Mouse (Mus musculus): ENCODE measurements around the gene Lrmda. TPM values are rescaled to one million over a fixed set of nuclear protein-coding genes. Genes with fewer than 3 reads are reported as not detected.

Gene Lrmda
- polyA plus RNA-seq, 1 experiment from 2014 or later = 0.55 TPM

- 89% methylated on average over 7 of the region's 7 CpGs for WGBS
- no peak overlapping the region for H3K4me3 ChIP-seq
- H3K36me3 ChIP-seq = no peaks in the 10 kb centered on the region
- H3K4me1 ChIP-seq (replicated peaks) = peaks cover 18% of the 10 kb centered on the region
- no peaks in the 10 kb centered on the region for H3K9me3 ChIP-seq
- no peak for DNase-seq (ENCODE audit: low spot score)
- H3K27me3 ChIP-seq (ENCODE audit: insufficient read depth, poor library complexity, severe bottlenecking) = peaks cover 21% of the 10 kb centered on the region
- H3K27ac ChIP-seq = no peak overlapping the region
These were observed 262.1 kb downstream of the Lrmda start for GRCm38 (mm10) chr14:22281630-22282029.

- Histone ChIP-seq H3K4me1 (replicated peaks) (peaks cover 21% of the 10 kb centered on the region), H3K4me3 (no peak overlapping the region), H3K9me3 (no peaks in the 10 kb centered on the region), H3K36me3 (no peaks in the 10 kb centered on the region), H3K27me3 (ENCODE audit: insufficient read depth, poor library complexity, severe bottlenecking) (peaks cover 22% of the 10 kb centered on the region), H3K27ac (no peak overlapping the region)
- WGBS = 46% methylated on average over 6 of the region's 6 CpGs
- DNase-seq (ENCODE audit: low spot score) = no peak
These were observed 263.3 kb downstream of the Lrmda start for GRCm38 (mm10) chr14:22282847-22283246.

- Histone ChIP-seq H3K27ac (no peak overlapping the region), H3K4me3 (no peak overlapping the region), H3K4me1 (replicated peaks) (peaks cover 29% of the 10 kb centered on the region), H3K9me3 (no peaks in the 10 kb centered on the region), H3K36me3 (no peaks in the 10 kb centered on the region), H3K27me3 (ENCODE audit: insufficient read depth, poor library complexity, severe bottlenecking) (peaks cover 21% of the 10 kb centered on the region)
- 74% methylated on average over 2 of the region's 2 CpGs for WGBS
- peak; percentile 25 for DNase-seq (ENCODE audit: low spot score)
These were observed 264.2 kb downstream of the Lrmda start for GRCm38 (mm10) chr14:22283722-22284121.

GRCm38 (mm10) chr14:22284823-22285517, 265.5 kb downstream of the Lrmda start:
- H3K36me3 ChIP-seq = no peaks in the 10 kb centered on the region
- peaks cover 11% of the 10 kb centered on the region for H3K27me3 ChIP-seq (ENCODE audit: insufficient read depth, poor library complexity, severe bottlenecking)
- peaks cover 35% of the 10 kb centered on the region for H3K4me1 ChIP-seq (replicated peaks)
- DNase-seq (ENCODE audit: low spot score) = no peak
- no peaks in the 10 kb centered on the region for H3K9me3 ChIP-seq
- no peak overlapping the region for H3K27ac ChIP-seq
- H3K4me3 ChIP-seq = no peak overlapping the region
- 81% methylated on average over 15 of the region's 15 CpGs for WGBS

- H3K27me3 ChIP-seq (ENCODE audit: insufficient read depth, poor library complexity, severe bottlenecking) = peaks cover 4% of the 10 kb centered on the region; the same call in 1 of the 2 replicates
These were observed 266.3 kb downstream of the Lrmda start for GRCm38 (mm10) chr14:22285826-22286225.

GRCm38 (mm10) chr14:22288179-22288578, 268.7 kb downstream of the Lrmda start:
- Histone ChIP-seq H3K4me1 (replicated peaks) (peaks cover 25% of the 10 kb centered on the region), H3K27me3 (ENCODE audit: insufficient read depth, poor library complexity, severe bottlenecking) (0 out of 2 replicates have a peak, but pooled peaks cover 4% of the 10 kb centered on the region), H3K9me3 (no peaks in the 10 kb centered on the region), H3K36me3 (no peaks in the 10 kb centered on the region), H3K4me3 (no peak overlapping the region), H3K27ac (no peak overlapping the region)
- WGBS = 60% methylated on average over 10 of the region's 10 CpGs
- DNase-seq (ENCODE audit: low spot score) = no peak

More at GRCm38 (mm10) chr14:22285826-22286225, 266.3 kb downstream of the Lrmda start:
- Histone ChIP-seq H3K9me3 (no peaks in the 10 kb centered on the region), H3K4me1 (replicated peaks) (peaks cover 35% of the 10 kb centered on the region), H3K4me3 (no peak overlapping the region), H3K27ac (no peak overlapping the region), H3K36me3 (no peaks in the 10 kb centered on the region)
- DNase-seq (ENCODE audit: low spot score) = no peak
- 77% methylated on average over 4 of the region's 4 CpGs for WGBS

- H3K36me3 ChIP-seq = no peaks in the 10 kb centered on the region
- no peak for DNase-seq (ENCODE audit: low spot score)
- no peaks in the 10 kb centered on the region for H3K9me3 ChIP-seq
- WGBS = 80% methylated on average over 15 of the region's 15 CpGs
- H3K4me3 ChIP-seq = no peak overlapping the region
- H3K27me3 ChIP-seq (ENCODE audit: insufficient read depth, poor library complexity, severe bottlenecking) = 0 out of 2 replicates have a peak, but pooled peaks cover 4% of the 10 kb centered on the region
- no peak overlapping the region for H3K27ac ChIP-seq
- H3K4me1 ChIP-seq (replicated peaks) = peaks cover 19% of the 10 kb centered on the region
These were observed 269.9 kb downstream of the Lrmda start for GRCm38 (mm10) chr14:22289380-22289922.

GRCm38 (mm10) chr14:22294371-22294770, 274.9 kb downstream of the Lrmda start:
- H3K36me3 ChIP-seq = no peaks in the 10 kb centered on the region
- WGBS = 89% methylated on average over 4 of the region's 4 CpGs
- no peak overlapping the region for H3K4me3 ChIP-seq
- peaks cover 9% of the 10 kb centered on the region; the same call in 1 of the 2 replicates for H3K4me1 ChIP-seq (replicated peaks)
- 0 out of 2 replicates have a peak, but pooled peaks cover 4% of the 10 kb centered on the region for H3K27me3 ChIP-seq (ENCODE audit: insufficient read depth, poor library complexity, severe bottlenecking)
- DNase-seq (ENCODE audit: low spot score) = no peak
- no peak overlapping the region for H3K27ac ChIP-seq
- H3K9me3 ChIP-seq = no peaks in the 10 kb centered on the region

- Histone ChIP-seq H3K4me1 (replicated peaks) (0 out of 2 replicates have a peak, but pooled peaks cover 5% of the 10 kb centered on the region), H3K9me3 (no peaks in the 10 kb centered on the region), H3K27ac (no peak overlapping the region), H3K4me3 (no peak overlapping the region), H3K36me3 (no peaks in the 10 kb centered on the region), H3K27me3 (ENCODE audit: insufficient read depth, poor library complexity, severe bottlenecking) (0 out of 2 replicates have a peak, but pooled peaks cover 4% of the 10 kb centered on the region)
- WGBS = 83% methylated on average over 3 of the region's 3 CpGs
- no peak for DNase-seq (ENCODE audit: low spot score)
These were observed 277.2 kb downstream of the Lrmda start for GRCm38 (mm10) chr14:22296655-22297239.

- no peaks in the 10 kb centered on the region for H3K9me3 ChIP-seq
- H3K27me3 ChIP-seq (ENCODE audit: insufficient read depth, poor library complexity, severe bottlenecking) = no peaks in the 10 kb centered on the region
- H3K27ac ChIP-seq = 0 out of 2 replicates have a peak overlapping the region, but pooled peaks have one; percentile 24
- H3K4me3 ChIP-seq = no peak overlapping the region
- WGBS = 88% methylated on average over 5 of the region's 5 CpGs
- 0 out of 2 replicates have a peak, but pooled peaks cover 3% of the 10 kb centered on the region for H3K4me1 ChIP-seq (replicated peaks)
- DNase-seq (ENCODE audit: low spot score) = no peak
- no peaks in the 10 kb centered on the region for H3K36me3 ChIP-seq
These were observed 287.2 kb downstream of the Lrmda start for GRCm38 (mm10) chr14:22306759-22307158.

- WGBS = 82% methylated on average over 6 of the region's 6 CpGs
- Histone ChIP-seq H3K36me3 (no peaks in the 10 kb centered on the region), H3K27me3 (ENCODE audit: insufficient read depth, poor library complexity, severe bottlenecking) (no peaks in the 10 kb centered on the region), H3K4me1 (replicated peaks) (0 out of 2 replicates have a peak, but pooled peaks cover 3% of the 10 kb centered on the region), H3K9me3 (no peaks in the 10 kb centered on the region), H3K4me3 (no peak overlapping the region), H3K27ac (no peak overlapping the region)
- no peak for DNase-seq (ENCODE audit: low spot score)
These were observed 288.5 kb downstream of the Lrmda start for GRCm38 (mm10) chr14:22308059-22308458.

- H3K9me3 ChIP-seq = no peaks in the 10 kb centered on the region
- no peaks in the 10 kb centered on the region for H3K27me3 ChIP-seq (ENCODE audit: insufficient read depth, poor library complexity, severe bottlenecking)
- no peak for DNase-seq (ENCODE audit: low spot score)
- no peak overlapping the region for H3K4me3 ChIP-seq
- no peaks in the 10 kb centered on the region for H3K4me1 ChIP-seq (replicated peaks)
- no peak overlapping the region for H3K27ac ChIP-seq
- H3K36me3 ChIP-seq = no peaks in the 10 kb centered on the region
- WGBS = 89% methylated on average over 1 of the region's 1 CpGs
These were observed 303.5 kb downstream of the Lrmda start for GRCm38 (mm10) chr14:22323058-22323457.

All from hindbrain, embryonic 10.5 days (tissue).